Mouse (Mus musculus): ENCODE results near the gene Zfr. TPM values are rescaled to one million over a fixed set of nuclear protein-coding genes. Genes with fewer than 3 reads are reported as not detected.

Zfr gene
- polyA plus RNA-seq (2016; fragmentation: Nextera tagmentation; extraction: Ambion mirVana) = 113 and 121 TPM in 2 replicates

DNA sequence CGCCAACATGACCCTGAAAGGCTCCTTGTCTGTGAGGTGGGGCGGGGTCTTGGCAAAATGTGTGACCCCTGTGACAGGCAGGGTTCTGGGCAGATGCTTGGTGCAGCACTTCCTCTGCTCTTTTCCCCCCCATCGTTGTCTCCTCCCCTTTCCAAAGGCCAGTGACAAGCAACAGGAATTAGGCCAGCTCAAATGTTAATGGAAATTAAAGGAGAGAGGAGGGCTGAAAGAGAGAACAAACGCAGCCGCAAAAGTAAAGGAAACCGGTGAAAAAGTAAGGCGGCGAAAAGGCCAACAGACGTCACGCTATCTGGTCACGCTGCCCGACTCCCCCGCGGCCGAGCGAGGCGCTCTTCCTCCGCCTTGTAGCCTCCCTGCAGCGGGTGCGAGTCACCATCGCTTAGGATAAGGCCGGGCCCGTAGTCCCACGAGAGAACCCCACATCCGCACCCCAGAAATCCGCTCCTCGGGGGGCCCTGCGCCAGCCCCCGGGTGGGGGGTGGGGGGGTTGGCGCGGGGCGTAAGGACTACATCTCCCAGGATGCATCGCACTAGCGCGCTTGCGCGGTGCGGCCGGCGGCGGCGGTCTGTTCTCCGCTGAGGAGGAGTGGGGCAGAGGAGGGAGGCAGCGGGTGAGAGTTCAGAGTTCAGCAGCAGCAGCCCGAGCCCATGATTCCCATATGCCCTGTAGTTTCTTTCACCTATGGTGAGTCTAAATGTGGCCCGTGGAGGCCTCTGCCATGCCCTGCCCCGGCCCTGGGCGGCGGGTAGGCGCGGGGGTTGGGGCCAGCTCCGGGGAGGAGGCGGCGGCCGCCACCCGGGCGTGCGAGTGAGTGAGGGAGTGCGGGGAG is at the start of gene Zfr:
Zfr (plus strand) TSS at position 590 of the 851 bp plus-strand sequence.
- Histone ChIP-seq H3K9me3 (no peaks in the 10 kb centered on the region), H3K4me3 (replicated peaks) (peak within 1 kb of the TSS; percentile 100), H3K27me3 (no peaks in the 10 kb centered on the region), H3K4me2 (peak within 1 kb of the TSS; percentile 83), H3K27ac (peak within 1 kb of the TSS; percentile 92), H3K36me3 (peaks cover 5% of the 10 kb centered on the region; the same call in 1 of the 2 replicates), H3K4me1 (replicated peaks) (peaks cover 12% of the 10 kb centered on the region; the same call in 1 of the 2 replicates), H3K9ac (replicated peaks) (peak within 1 kb of the TSS; percentile 100)
- WGBS = under 1% methylated on average over 59 of the region's 59 CpGs
- ATAC-seq (ENCODE audit: insufficient number of reproducible peaks, insufficient read depth, low FRiP score, low TSS enrichment, low read depth) = peak; percentile 95

DNA sequence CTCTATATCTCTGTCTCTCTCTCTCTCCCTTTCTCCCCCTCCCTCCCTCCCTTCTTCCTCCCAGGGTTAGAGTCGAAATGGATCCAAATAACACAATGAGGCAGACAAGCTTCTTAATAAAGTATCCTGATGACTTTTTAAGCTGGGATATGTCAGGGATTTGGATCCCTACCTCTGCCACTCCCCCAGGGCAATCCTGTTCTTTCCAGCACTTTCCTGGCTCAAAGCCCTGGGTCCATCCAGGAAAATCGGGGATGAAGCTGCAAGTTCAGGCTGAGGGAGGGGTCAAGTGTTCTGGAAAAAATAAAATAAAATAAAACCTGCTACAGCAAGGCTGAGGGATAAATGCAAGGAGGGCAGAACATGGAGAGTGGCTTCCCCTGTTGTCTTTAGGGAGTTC is 49.7 kb upstream of the Zfr start:
- Histone ChIP-seq H3K9me3 (peaks cover 19% of the 10 kb centered on the region), H3K4me3 (replicated peaks) (no peak overlapping the region), H3K4me1 (replicated peaks) (peaks cover 26% of the 10 kb centered on the region), H3K9ac (replicated peaks) (no peak overlapping the region), H3K27ac (peak overlapping the region; percentile 82), H3K27me3 (no peaks in the 10 kb centered on the region), H3K36me3 (no peaks in the 10 kb centered on the region), H3K4me2 (0 out of 2 replicates have a peak overlapping the region, but pooled peaks have one; percentile 9)
- ATAC-seq (ENCODE audit: insufficient number of reproducible peaks, insufficient read depth, low FRiP score, low TSS enrichment, low read depth) = 0 out of 2 replicates have a peak, but pooled peaks have one; percentile 26
- WGBS = 43% methylated on average over 2 of the region's 2 CpGs

DNA sequence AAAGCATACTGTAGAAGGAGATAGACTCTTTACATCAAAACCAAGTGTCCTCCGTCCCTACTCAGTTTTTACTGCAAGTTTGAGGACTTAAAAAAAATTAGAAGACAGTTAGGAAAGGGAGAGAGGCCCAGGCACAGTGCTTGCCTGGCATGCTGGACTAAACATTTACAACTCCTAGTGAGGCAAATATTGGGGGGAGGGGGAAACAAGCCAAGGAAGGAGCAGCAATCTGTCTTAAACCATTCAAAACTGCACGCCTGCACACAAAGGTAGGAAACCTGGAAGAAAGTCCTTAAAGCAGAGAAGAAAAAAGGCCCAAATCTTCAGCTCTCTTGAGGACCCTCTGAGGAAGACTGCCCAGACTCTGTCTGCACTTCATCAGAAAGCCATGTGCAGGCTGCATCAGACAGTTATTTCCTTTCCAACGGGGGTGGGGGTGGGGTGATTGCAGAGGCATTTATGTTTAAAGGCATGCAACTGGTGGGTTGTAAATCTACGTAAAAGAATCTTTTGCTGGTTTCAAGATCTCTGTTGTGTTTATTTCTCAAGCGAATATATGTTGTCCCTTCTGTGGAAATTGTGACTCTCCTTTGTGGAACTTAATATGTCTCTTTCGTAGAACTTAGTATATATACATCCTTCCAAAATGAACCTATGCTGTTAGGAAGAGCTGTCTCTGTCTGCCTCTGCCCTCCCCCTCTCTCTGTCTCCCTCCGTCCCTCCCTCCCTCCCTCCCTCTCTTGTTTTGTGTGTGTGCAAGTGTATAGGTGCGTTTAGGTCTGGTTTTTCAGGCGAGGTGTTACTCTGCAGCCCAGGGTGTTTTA is 49.0 kb upstream of the Zfr start:
- no peaks in the 10 kb centered on the region for H3K27me3 ChIP-seq
- no peaks in the 10 kb centered on the region for H3K36me3 ChIP-seq
- WGBS = 34% methylated on average over 9 of the region's 9 CpGs
- H3K9me3 ChIP-seq = peaks cover 13% of the 10 kb centered on the region
- H3K4me2 ChIP-seq = peak overlapping the region; percentile 9; the same call in 1 of the 2 replicates
- peak overlapping the region; percentile 82 for H3K27ac ChIP-seq
- H3K4me3 ChIP-seq (replicated peaks) = no peak overlapping the region
- no peak overlapping the region for H3K9ac ChIP-seq (replicated peaks)
- ATAC-seq (ENCODE audit: insufficient number of reproducible peaks, insufficient read depth, low FRiP score, low TSS enrichment, low read depth) = peak; percentile 57
- H3K4me1 ChIP-seq (replicated peaks) = peaks cover 26% of the 10 kb centered on the region

DNA sequence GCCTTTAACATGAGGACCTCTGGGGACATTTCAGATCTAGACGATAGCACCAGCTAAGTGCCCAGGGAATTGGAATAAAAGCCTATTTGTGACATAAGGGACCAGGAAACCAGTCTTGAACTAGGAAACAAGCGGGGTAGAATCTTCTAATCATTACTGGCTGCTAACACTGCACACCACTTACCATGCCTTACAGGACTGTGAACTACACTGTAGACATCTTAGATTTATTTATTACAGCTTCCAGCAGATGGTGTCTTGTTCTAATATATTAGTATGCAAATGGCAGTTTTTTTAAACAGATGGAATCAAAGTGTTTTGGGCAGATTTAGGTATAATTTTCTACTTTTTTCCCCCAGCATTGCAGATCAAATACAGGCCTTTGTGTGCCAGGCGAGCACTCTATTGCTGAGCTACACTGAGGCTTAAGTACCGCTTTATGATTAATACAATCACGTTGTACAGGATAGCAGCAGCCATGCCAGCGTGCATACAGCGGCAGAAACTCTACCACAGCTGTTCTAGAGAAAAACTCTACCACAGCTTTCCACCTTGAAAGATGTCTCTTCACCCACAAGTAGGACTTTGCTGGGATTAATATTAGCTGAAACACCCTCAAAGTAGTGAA is 44.8 kb upstream of the Zfr start:
- H3K27me3 ChIP-seq = no peaks in the 10 kb centered on the region
- H3K4me1 ChIP-seq (replicated peaks) = peaks cover 15% of the 10 kb centered on the region
- H3K9me3 ChIP-seq = no peaks in the 10 kb centered on the region
- 88% methylated on average over 7 of the region's 7 CpGs for WGBS
- H3K4me2 ChIP-seq = no peak overlapping the region
- H3K4me3 ChIP-seq (replicated peaks) = no peak overlapping the region
- no peak overlapping the region for H3K9ac ChIP-seq (replicated peaks)
- no peaks in the 10 kb centered on the region for H3K36me3 ChIP-seq
- H3K27ac ChIP-seq = no peak overlapping the region
- no peak for ATAC-seq (ENCODE audit: insufficient number of reproducible peaks, insufficient read depth, low FRiP score, low TSS enrichment, low read depth)

DNA sequence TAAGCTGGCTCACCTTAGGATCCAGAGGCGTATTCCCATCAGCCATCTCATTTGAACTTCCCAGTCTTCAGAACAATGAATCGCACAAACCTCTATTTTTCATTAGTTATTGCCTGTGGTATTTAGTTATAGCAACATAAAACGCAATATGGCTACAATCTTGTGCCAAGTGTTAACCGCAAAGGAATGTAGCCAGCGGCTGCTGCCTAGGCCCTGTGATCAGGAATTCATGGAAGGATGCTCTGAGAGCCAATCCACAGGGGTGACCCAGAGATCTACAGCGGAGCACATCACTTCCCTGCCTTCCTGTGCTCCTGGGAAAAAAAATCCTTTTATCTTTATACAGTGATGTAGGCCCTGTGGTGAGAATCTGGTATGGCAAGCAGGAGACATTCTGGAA is 43.2 kb upstream of the Zfr start:
- no peak for ATAC-seq (ENCODE audit: insufficient number of reproducible peaks, insufficient read depth, low FRiP score, low TSS enrichment, low read depth)
- H3K9ac ChIP-seq (replicated peaks) = no peak overlapping the region
- no peaks in the 10 kb centered on the region for H3K9me3 ChIP-seq
- no peak overlapping the region for H3K4me3 ChIP-seq (replicated peaks)
- H3K36me3 ChIP-seq = no peaks in the 10 kb centered on the region
- H3K4me2 ChIP-seq = no peak overlapping the region
- H3K27ac ChIP-seq = no peak overlapping the region
- no peaks in the 10 kb centered on the region for H3K27me3 ChIP-seq
- 0 out of 2 replicates have a peak, but pooled peaks cover 3% of the 10 kb centered on the region for H3K4me1 ChIP-seq (replicated peaks)
- WGBS = 88% methylated on average over 6 of the region's 6 CpGs

DNA sequence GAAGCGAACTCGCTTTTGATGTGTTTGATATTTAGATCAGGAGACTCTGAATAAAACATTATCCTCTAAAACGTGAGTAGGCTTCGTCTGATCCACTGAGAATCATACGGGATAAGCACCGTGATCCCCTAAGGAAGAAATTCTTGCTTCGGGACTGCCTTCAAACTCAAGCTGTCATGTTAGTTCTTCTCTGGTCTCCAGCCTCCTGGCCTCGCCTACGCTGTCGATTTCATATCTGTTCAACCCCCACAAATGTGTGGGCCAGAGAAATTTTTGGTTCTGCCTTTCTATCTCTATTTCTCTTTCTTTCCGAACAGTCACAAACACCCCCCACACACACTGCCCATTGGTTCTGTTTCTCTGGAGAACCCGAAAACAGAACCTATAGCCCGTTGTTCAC is 35.3 kb upstream of the Zfr start:
- no peak overlapping the region for H3K4me2 ChIP-seq
- H3K36me3 ChIP-seq = no peaks in the 10 kb centered on the region
- no peak overlapping the region for H3K9ac ChIP-seq (replicated peaks)
- WGBS = 91% methylated on average over 13 of the region's 13 CpGs
- peaks cover 4% of the 10 kb centered on the region for H3K4me1 ChIP-seq (replicated peaks)
- H3K27ac ChIP-seq = no peak overlapping the region
- no peaks in the 10 kb centered on the region for H3K27me3 ChIP-seq
- no peak overlapping the region for H3K4me3 ChIP-seq (replicated peaks)
- no peak for ATAC-seq (ENCODE audit: insufficient number of reproducible peaks, insufficient read depth, low FRiP score, low TSS enrichment, low read depth)
- no peaks in the 10 kb centered on the region; the same call in 1 of the 2 replicates for H3K9me3 ChIP-seq

DNA sequence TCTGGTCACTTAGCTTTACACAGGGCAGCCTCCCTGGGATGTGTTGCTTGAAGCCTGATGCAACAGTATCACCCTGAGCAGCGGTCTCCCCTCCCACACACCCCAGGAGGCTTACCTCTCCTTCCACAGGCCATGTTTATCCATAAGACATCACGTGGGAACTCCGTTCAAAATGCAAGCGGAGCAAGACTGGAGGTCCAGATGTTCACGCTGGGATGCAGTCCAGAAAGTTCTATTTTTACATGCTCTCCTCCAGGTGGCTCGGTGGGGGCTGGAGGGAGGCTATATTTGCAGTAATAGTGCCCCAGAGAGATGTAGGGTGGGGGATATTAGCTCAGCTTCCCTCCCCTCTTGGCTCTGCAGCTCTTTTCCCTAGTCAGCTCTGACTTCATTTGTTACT is 33.5 kb upstream of the Zfr start:
- no peak overlapping the region for H3K4me3 ChIP-seq (replicated peaks)
- peaks cover 4% of the 10 kb centered on the region for H3K4me1 ChIP-seq (replicated peaks)
- H3K36me3 ChIP-seq = no peaks in the 10 kb centered on the region
- H3K27me3 ChIP-seq = no peaks in the 10 kb centered on the region
- peak; percentile 76 for ATAC-seq (ENCODE audit: insufficient number of reproducible peaks, insufficient read depth, low FRiP score, low TSS enrichment, low read depth)
- peak overlapping the region; percentile 66; the same call in 1 of the 2 replicates for H3K27ac ChIP-seq
- 41% methylated on average over 6 of the region's 6 CpGs for WGBS
- H3K4me2 ChIP-seq = no peak overlapping the region
- no peaks in the 10 kb centered on the region; the same call in 1 of the 2 replicates for H3K9me3 ChIP-seq
- no peak overlapping the region for H3K9ac ChIP-seq (replicated peaks)

DNA sequence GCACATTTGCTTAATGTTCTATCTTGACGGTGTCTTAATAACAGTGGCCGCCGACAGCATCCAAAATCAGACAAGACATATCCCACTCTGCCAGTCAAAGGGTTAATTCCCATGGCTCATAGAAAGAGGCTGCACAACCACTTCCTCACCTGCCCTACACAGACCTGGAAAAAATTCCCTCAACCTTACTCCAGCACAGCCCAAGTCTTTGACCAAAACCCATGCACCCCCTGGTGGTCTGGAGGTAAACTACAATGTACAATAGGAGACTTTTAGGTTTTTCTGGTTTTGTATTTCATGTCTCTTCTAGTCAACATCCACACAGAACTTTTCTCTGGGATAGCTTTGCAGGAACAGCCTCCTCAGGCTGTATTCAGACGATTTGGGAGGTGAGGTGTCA is 32.8 kb upstream of the Zfr start:
- Histone ChIP-seq H3K4me1 (replicated peaks) (peaks cover 4% of the 10 kb centered on the region), H3K9me3 (no peaks in the 10 kb centered on the region; the same call in 1 of the 2 replicates), H3K4me2 (no peak overlapping the region), H3K27ac (peak overlapping the region; percentile 66; the same call in 1 of the 2 replicates), H3K27me3 (no peaks in the 10 kb centered on the region), H3K36me3 (no peaks in the 10 kb centered on the region), H3K9ac (replicated peaks) (no peak overlapping the region), H3K4me3 (replicated peaks) (no peak overlapping the region)
- peak; percentile 65; the same call in 1 of the 2 replicates for ATAC-seq (ENCODE audit: insufficient number of reproducible peaks, insufficient read depth, low FRiP score, low TSS enrichment, low read depth)
- 82% methylated on average over 4 of the region's 4 CpGs for WGBS

DNA sequence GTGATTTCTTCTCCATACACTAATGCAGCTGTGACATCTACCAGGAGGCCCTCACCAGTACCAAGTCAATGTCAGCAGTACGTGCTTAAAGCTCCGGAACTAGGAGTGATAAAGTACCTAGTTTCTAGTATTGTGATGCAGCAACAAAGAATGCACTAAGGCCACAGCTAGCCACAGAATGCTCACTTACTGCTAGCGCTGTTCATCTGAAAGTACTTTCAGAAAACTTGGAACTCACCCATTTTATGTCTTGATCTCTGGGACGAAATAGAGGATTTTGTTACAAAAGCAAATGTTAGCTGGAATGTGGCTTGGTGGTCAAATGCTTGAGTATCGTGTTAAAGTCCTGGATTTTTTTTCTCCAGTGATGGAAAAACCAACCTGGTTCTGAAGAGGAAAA is 30.0 kb upstream of the Zfr start:
- Histone ChIP-seq H3K9me3 (no peaks in the 10 kb centered on the region), H3K4me2 (no peak overlapping the region), H3K9ac (replicated peaks) (no peak overlapping the region), H3K27ac (no peak overlapping the region), H3K36me3 (no peaks in the 10 kb centered on the region), H3K4me3 (replicated peaks) (no peak overlapping the region), H3K27me3 (no peaks in the 10 kb centered on the region), H3K4me1 (replicated peaks) (peaks cover 9% of the 10 kb centered on the region)
- no peak for ATAC-seq (ENCODE audit: insufficient number of reproducible peaks, insufficient read depth, low FRiP score, low TSS enrichment, low read depth)
- 73% methylated on average over 5 of the region's 5 CpGs for whole genome bisulfite sequencing

DNA sequence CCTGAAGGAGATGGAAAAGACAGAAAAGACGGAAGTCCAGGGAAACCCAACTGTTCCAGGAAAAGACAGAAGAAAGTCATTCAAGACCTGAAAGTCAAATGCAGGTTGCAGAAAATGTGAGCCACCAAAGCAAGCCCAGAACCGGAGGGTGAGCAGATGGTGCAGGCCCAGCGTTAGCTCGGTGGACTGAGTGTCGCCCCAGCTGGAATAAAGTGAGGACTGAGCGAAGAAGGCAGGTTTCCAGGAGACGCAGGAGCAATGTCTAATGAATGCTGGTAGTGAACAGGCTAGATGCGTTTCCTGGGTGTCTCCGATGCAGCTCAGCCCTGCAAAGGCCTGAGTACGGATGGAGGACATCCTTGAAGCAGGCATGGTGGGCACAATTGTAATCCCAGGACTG is 29.5 kb upstream of the Zfr start:
- WGBS = 85% methylated on average over 10 of the region's 10 CpGs
- Histone ChIP-seq H3K27me3 (no peaks in the 10 kb centered on the region), H3K36me3 (no peaks in the 10 kb centered on the region), H3K4me2 (no peak overlapping the region), H3K9me3 (no peaks in the 10 kb centered on the region), H3K27ac (no peak overlapping the region), H3K4me1 (replicated peaks) (peaks cover 9% of the 10 kb centered on the region), H3K4me3 (replicated peaks) (no peak overlapping the region), H3K9ac (replicated peaks) (no peak overlapping the region)
- ATAC-seq (ENCODE audit: insufficient number of reproducible peaks, insufficient read depth, low FRiP score, low TSS enrichment, low read depth) = no peak

DNA sequence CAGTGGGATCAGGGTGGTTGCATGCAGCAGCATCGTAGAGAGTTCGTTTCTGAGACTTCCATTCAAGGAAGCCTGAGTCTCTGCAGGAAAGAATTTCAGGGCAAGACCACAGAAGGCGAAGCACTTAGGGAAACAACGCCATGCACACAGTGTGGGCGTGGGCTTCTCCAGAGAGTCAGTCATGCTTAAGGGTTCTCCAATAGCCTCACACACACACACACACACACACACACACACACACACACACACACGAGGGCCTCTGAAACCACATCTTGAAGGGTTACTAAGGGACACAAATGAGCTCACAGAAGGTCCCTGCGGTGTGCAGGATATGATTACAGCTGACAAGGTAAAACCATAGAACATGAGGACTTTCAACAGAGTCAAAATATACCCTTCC is 27.5 kb upstream of the Zfr start:
- Histone ChIP-seq H3K4me3 (replicated peaks) (no peak overlapping the region), H3K4me2 (no peak overlapping the region), H3K27me3 (no peaks in the 10 kb centered on the region), H3K4me1 (replicated peaks) (peaks cover 5% of the 10 kb centered on the region), H3K9ac (replicated peaks) (no peak overlapping the region), H3K36me3 (no peaks in the 10 kb centered on the region), H3K9me3 (no peaks in the 10 kb centered on the region), H3K27ac (no peak overlapping the region)
- peak; percentile 47 for ATAC-seq (ENCODE audit: insufficient number of reproducible peaks, insufficient read depth, low FRiP score, low TSS enrichment, low read depth)
- 74% methylated on average over 7 of the region's 7 CpGs for WGBS

Measured in limb, embryonic 12.5 days (tissue).